Mouse (Mus musculus) stomach, postnatal 0 days (tissue): ENCODE data around the gene Rtraf. TPM values are rescaled to one million over a fixed set of nuclear protein-coding genes. Genes with fewer than 3 reads are reported as not detected.

Source experiments
- ATAC-seq: fragments of 200-750 bp; cut with Nextera tagmentation; 2 replicates; pipeline ENCODE4 v1.8.0; 2017; ENCODE audit not compliant: low FRiP score, low TSS enrichment
- DNase-seq: peaks from one replicate; pipeline ENCODE4 v3.0.0-alpha.2; 2016; ENCODE audit warnings: low spot score
- H3K27ac ChIP-seq: fragments of 300-500 bp; sonication (generic); replicated peaks from 2 replicates; pipeline ENCODE4 v1.5.1; 2014; ENCODE audit warnings: mild to moderate bottlenecking, control low read depth
- H3K27me3 ChIP-seq: fragments of 300-500 bp; sonication (generic); 2 replicates; pipeline ENCODE4 v1.6.1; 2014; ENCODE audit warnings: low read length; ENCODE audit not compliant: control insufficient read depth, insufficient read depth
- H3K36me3 ChIP-seq: fragments of 300-500 bp; sonication (generic); 2 replicates; pipeline ENCODE4 v1.6.1; 2014; ENCODE audit warnings: low read length, mixed read lengths; ENCODE audit not compliant: control insufficient read depth, insufficient read depth
- H3K4me1 ChIP-seq: fragments of 300-500 bp; sonication (generic); replicated peaks from 2 replicates; pipeline ENCODE4 v1.6.1; 2014; ENCODE audit warnings: antibody characterized with exemption; ENCODE audit not compliant: control insufficient read depth, insufficient read depth
- H3K4me2 ChIP-seq: fragments of 300-500 bp; sonication (generic); replicated peaks from 2 replicates; pipeline ENCODE4 v1.6.1; 2014; ENCODE audit warnings: low read depth, mild to moderate bottlenecking, control low read depth, moderate library complexity
- H3K4me3 ChIP-seq: fragments of 300-500 bp; sonication (generic); 2 replicates; pipeline ENCODE4 v1.5.1; 2014; ENCODE audit warnings: low read depth, low read length, control low read depth
- H3K9ac ChIP-seq: fragments of 300-500 bp; sonication (generic); 2 replicates; pipeline ENCODE4 v1.6.1; 2014; ENCODE audit warnings: mild to moderate bottlenecking, low read length, control low read depth, mixed read lengths
- H3K9me3 ChIP-seq: fragments of 300-500 bp; sonication (generic); 2 replicates; pipeline ENCODE4 v1.6.1; 2016; ENCODE audit warnings: low read length; ENCODE audit not compliant: control insufficient read depth
- CTCF ChIP-seq: IDR thresholded peaks from 2 replicates; pipeline ENCODE4 v1.5.1; 2016; ENCODE audit warnings: antibody characterized with exemption, low read depth, mild to moderate bottlenecking, moderate library complexity
- EP300 ChIP-seq: optimal IDR thresholded peaks from 2 replicates; pipeline ENCODE3; 2016; ENCODE audit warnings: antibody characterized with exemption
- WGBS: fragments of 180-500 bp; shearing (Covaris S2); extraction: QIAGEN DNeasy Blood & Tissue Kit; methylation state at CpG from one replicate; pipeline ENCODE4 v1.1.7; 2014; 5-methylcytosine and 5-hydroxymethylcytosine counted together
- polyA plus RNA-seq: library from polyadenylated mRNA; unstranded; fragments of >200 nt; fragmentation: Nextera tagmentation; extraction: Ambion mirVana; gene quantifications from 2 replicates; pipeline ENCODE4 v1.2.1, GENCODE M21; 2015

The Rtraf gene
- polyA plus RNA-seq, 1 experiment from 2014 or later, result 157 TPM

GRCm38 (mm10) chr14:19858808-19859776 is 35.5 kb upstream of the Rtraf start:
- H3K9ac ChIP-seq, result no peak overlapping the region
- no peak for TF ChIP-seq EP300
- peak; percentile 58 for TF ChIP-seq CTCF
- WGBS, result 32% methylated on average over 8 of the region's 8 CpGs
- ATAC-seq, result 0 out of 2 replicates have a peak, but pooled peaks have one; percentile 21
- H3K4me3 ChIP-seq, result no peak overlapping the region
- H3K9me3 ChIP-seq, result no peaks in the 10 kb centered on the region
- no peaks in the 10 kb centered on the region for H3K4me1 ChIP-seq
- H3K4me2 ChIP-seq, result peak overlapping the region; percentile 25; the same call in 1 of the 2 replicates
- no peak overlapping the region for H3K27ac ChIP-seq
- no peak for DNase-seq
- H3K36me3 ChIP-seq, result no peaks in the 10 kb centered on the region
- H3K27me3 ChIP-seq, result no peaks in the 10 kb centered on the region

- no peak overlapping the region for H3K4me3 ChIP-seq
- no peak overlapping the region for H3K27ac ChIP-seq
- H3K36me3 ChIP-seq, result no peaks in the 10 kb centered on the region
- no peak for TF ChIP-seq CTCF
- H3K9me3 ChIP-seq, result no peaks in the 10 kb centered on the region
- ATAC-seq (no peak), DNase-seq (no peak)
- H3K27me3 ChIP-seq, result no peaks in the 10 kb centered on the region
- H3K4me1 ChIP-seq, result no peaks in the 10 kb centered on the region
- 81% methylated on average over 2 of the region's 2 CpGs for WGBS
- H3K9ac ChIP-seq, result no peak overlapping the region
- no peak overlapping the region for H3K4me2 ChIP-seq
Measured at GRCm38 (mm10) chr14:19858279-19858678, 34.7 kb upstream of the Rtraf start.

- H3K4me3 ChIP-seq, result no peak overlapping the region
- H3K36me3 ChIP-seq, result no peaks in the 10 kb centered on the region
- H3K9me3 ChIP-seq, result no peaks in the 10 kb centered on the region
- no peak overlapping the region for H3K4me2 ChIP-seq
- no peaks in the 10 kb centered on the region for H3K27me3 ChIP-seq
- DNase-seq, result no peak
- no peak for ATAC-seq
- TF ChIP-seq EP300 (no peak), CTCF (no peak)
- H3K27ac ChIP-seq, result no peak overlapping the region
- 50% methylated on average over 3 of the region's 3 CpGs for WGBS
- no peak overlapping the region for H3K9ac ChIP-seq
- H3K4me1 ChIP-seq, result no peaks in the 10 kb centered on the region
Measured at GRCm38 (mm10) chr14:19853471-19853870, 29.8 kb upstream of the Rtraf start.

- WGBS, result 22% methylated on average over 15 of the region's 15 CpGs
- ATAC-seq (no peak), DNase-seq (peak; percentile 62)
- Histone ChIP-seq H3K27me3 (no peaks in the 10 kb centered on the region), H3K4me1 (no peaks in the 10 kb centered on the region), H3K27ac (no peak overlapping the region), H3K36me3 (no peaks in the 10 kb centered on the region), H3K9ac (peak overlapping the region; percentile 52), H3K4me3 (peak overlapping the region; percentile 18; the same call in 1 of the 2 replicates), H3K4me2 (peak overlapping the region; percentile 46), H3K9me3 (no peaks in the 10 kb centered on the region)
- TF ChIP-seq EP300 (no peak), CTCF (peak; percentile 84)
Measured at GRCm38 (mm10) chr14:19839600-19840332, 16.1 kb upstream of the Rtraf start.

- Histone ChIP-seq H3K36me3 (no peaks in the 10 kb centered on the region), H3K4me3 (no peak overlapping the region), H3K27ac (no peak overlapping the region), H3K9me3 (no peaks in the 10 kb centered on the region), H3K27me3 (no peaks in the 10 kb centered on the region), H3K4me1 (no peaks in the 10 kb centered on the region), H3K9ac (no peak overlapping the region), H3K4me2 (no peak overlapping the region)
- WGBS, result 78% methylated on average over 3 of the region's 3 CpGs
- DNase-seq (no peak), ATAC-seq (no peak)
- TF ChIP-seq CTCF (no peak), EP300 (no peak)
Measured at GRCm38 (mm10) chr14:19836289-19836688, 12.7 kb upstream of the Rtraf start.
